Comparison of ENCODE assay signal across 15 mouse cellular contexts in the genomic region with DNA sequence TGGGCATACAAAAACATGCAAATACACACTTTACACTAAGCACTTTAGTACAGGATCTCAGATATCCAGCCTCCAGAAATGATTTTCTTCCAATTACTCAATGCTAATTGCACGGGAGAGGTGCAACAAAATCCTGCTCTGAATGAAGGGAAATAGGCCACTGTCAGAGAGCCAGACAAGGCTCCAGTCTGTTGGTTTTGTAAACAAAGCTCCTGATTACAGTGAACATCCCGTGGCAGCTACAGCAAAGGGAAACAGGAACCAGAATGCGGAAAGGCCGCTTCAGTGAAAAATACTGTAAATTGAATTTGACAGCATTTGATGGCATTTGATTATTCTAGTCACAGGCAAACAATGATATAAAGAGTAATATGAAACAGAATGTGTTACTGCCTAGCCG.
DNase-seq lines count a peak whose midpoint lies in the region; ATAC-seq and TF ChIP-seq lines count a peak whose summit lies in the region.
"Had no signal": no experiment of that assay in that cellular context is flagged by ENCODE, and none has a peak within 500 bp of the region (broad histone marks: within the 10 kb centered on the region; RNA-seq: fewer than 3 reads in every experiment).

No protein-coding gene starts in this region.

- no peaks in the 10 kb centered on the region for H3K27me3 ChIP-seq in heart, embryonic 14.5 days (ENCODE audit: control insufficient read depth, insufficient read depth, low read length)
- H3K27me3 ChIP-seq in heart, adult 2 months (ENCODE audit: control insufficient read depth, insufficient read depth, low read length): no peaks in the 10 kb centered on the region
- H3K27me3 ChIP-seq in liver, adult 2 months (ENCODE audit: control insufficient read depth, insufficient read depth, low read length): no peaks in the 10 kb centered on the region
- no peaks in the 10 kb centered on the region for H3K27me3 ChIP-seq in intestine, embryonic 15.5 days (replicated peaks)
- H3K27me3 ChIP-seq: embryonic facial prominence, embryonic 12.5 days; Patski had no signal

- no peaks in the 10 kb centered on the region; a peak in 1 of 4 replicates for H3K4me1 ChIP-seq in heart, embryonic 14.5 days (ENCODE audit: control insufficient read depth in 2 of 2, insufficient read depth in 2 of 2, low read length in 2 of 2)
- H3K4me1 ChIP-seq in heart, adult 2 months (ENCODE audit: control insufficient read depth, insufficient read depth, low read length): no peaks in the 10 kb centered on the region; the same call in none of the 2 replicates
- no peaks in the 10 kb centered on the region for H3K4me1 ChIP-seq in liver, adult 2 months (ENCODE audit: control insufficient read depth, insufficient read depth, low read length)
- H3K4me1 ChIP-seq in intestine, embryonic 15.5 days (replicated peaks): no peaks in the 10 kb centered on the region
- H3K4me1 ChIP-seq: hindbrain, embryonic 10.5 days had no signal

- no peak for DNase-seq in heart, adult 2 months
- peak; percentile 60 for DNase-seq in liver, adult 2 months (ENCODE audit: extremely low read depth, low read depth, low spot score)
- DNase-seq in liver: no peak
- peak; percentile 46 for DNase-seq in retina, embryonic 14.5 days (ENCODE audit: low spot score)
- no peak for DNase-seq in cerebellum, adult 9-10 months
- DNase-seq in left cerebral cortex, adult 9 months (ENCODE audit: low spot score in 2 of 2): no peak
- DNase-seq: adrenal gland, postnatal 14 days; cerebellum, adult 18-20 months; thymus, postnatal 25 days had no signal

- H3K9me3 ChIP-seq in heart, embryonic 14.5 days (ENCODE audit: control insufficient read depth, low read length): no peaks in the 10 kb centered on the region
- H3K9me3 ChIP-seq in intestine, embryonic 15.5 days: no peaks in the 10 kb centered on the region
- H3K9me3 ChIP-seq: embryonic facial prominence, embryonic 12.5 days; hindbrain, embryonic 10.5 days had no signal

- intact Hi-C loops in heart, adult 2 months (cut with DNase I): no loop called here

- no peaks in the 10 kb centered on the region for H3K36me3 ChIP-seq in heart, embryonic 14.5 days (ENCODE audit: control insufficient read depth, insufficient read depth, low read length)
- no peaks in the 10 kb centered on the region for H3K36me3 ChIP-seq in heart, adult 2 months (ENCODE audit: control insufficient read depth, insufficient read depth, low read length)
- no peaks in the 10 kb centered on the region for H3K36me3 ChIP-seq in liver, adult 2 months (ENCODE audit: control insufficient read depth, insufficient read depth, low read length)
- no peaks in the 10 kb centered on the region for H3K36me3 ChIP-seq in intestine, embryonic 15.5 days
- H3K36me3 ChIP-seq: embryonic facial prominence, embryonic 12.5 days; hindbrain, embryonic 10.5 days had no signal

- peak overlapping the region; percentile 45 for H3K4me2 ChIP-seq in heart, embryonic 14.5 days (ENCODE audit: low read length)
- peak overlapping the region; percentile 17; the same call in 1 of the 2 replicates for H3K4me2 ChIP-seq in intestine, embryonic 15.5 days (replicated peaks)
- H3K4me2 ChIP-seq: embryonic facial prominence, embryonic 12.5 days had no signal

- H3K4me3 ChIP-seq in heart, embryonic 14.5 days (ENCODE audit: control insufficient read depth in 1 of 2, insufficient read depth in 1 of 2, low read depth in 1 of 2, low read length in 2 of 2): no peak overlapping the region
- H3K4me3 ChIP-seq in heart, adult 2 months: no peak overlapping the region; the same call in 1 of the 2 replicates
- H3K4me3 ChIP-seq in liver, adult 2 months (ENCODE audit: insufficient read depth, low read depth, low read length): no peak overlapping the region
- H3K4me3 ChIP-seq in intestine, embryonic 15.5 days (replicated peaks): no peak overlapping the region
- H3K4me3 ChIP-seq: embryonic facial prominence, embryonic 12.5 days; hindbrain, embryonic 10.5 days had no signal

- no peak for TF ChIP-seq CTCF in heart, adult 2 months (IDR thresholded peaks at IDR 0.05)
- no peak for TF ChIP-seq CTCF in liver, adult 2 months (IDR thresholded peaks at IDR 0.05; ENCODE audit: low read depth, low read length)

- WGBS in heart, embryonic 14.5 days: 50% methylated on average over 5 of the region's 5 CpGs
- WGBS in heart, adult 2 months: 38% methylated on average over 5 of the region's 5 CpGs
- 17% methylated on average over 5 of the region's 5 CpGs for WGBS in liver, adult 2 months
- WGBS in intestine, embryonic 15.5 days: 30% methylated on average over 5 of the region's 5 CpGs

- no peaks in the 10 kb centered on the region for H3K79me2 ChIP-seq in heart, adult 2 months (replicated peaks; ENCODE audit: control insufficient read depth, insufficient read depth, low read length)
- no peaks in the 10 kb centered on the region for H3K79me2 ChIP-seq in liver, adult 2 months (ENCODE audit: control insufficient read depth, insufficient read depth, low read length)

- no peak for ATAC-seq in heart, embryonic 14.5 days (ENCODE audit: insufficient number of reproducible peaks, insufficient read depth, low FRiP score, low read depth)
- ATAC-seq in intestine, embryonic 15.5 days: no peak
- ATAC-seq: CD4-positive, CD25-positive, alpha-beta regulatory T cell, adult 4 months; Patski had no signal

- no peak for TF ChIP-seq POLR2A in heart, adult 2 months (IDR thresholded peaks at IDR 0.05; ENCODE audit: insufficient read depth, low read depth, low read length)
- TF ChIP-seq POLR2A in liver, adult 2 months (IDR thresholded peaks at IDR 0.05; ENCODE audit: extremely low read depth, insufficient read depth, low read length): no peak

- TF ChIP-seq EP300 in heart, adult 2 months (IDR thresholded peaks at IDR 0.05; ENCODE audit: insufficient read depth, low read depth, low read length): no peak

- no peak overlapping the region for H3K27ac ChIP-seq in heart, embryonic 14.5 days (replicated peaks in 1 of 2; ENCODE audit: control insufficient read depth in 1 of 2, insufficient read depth in 1 of 2, low read depth in 2 of 2, low read length in 2 of 2)
- H3K27ac ChIP-seq in heart, adult 2 months: no peak overlapping the region
- H3K27ac ChIP-seq in liver, adult 2 months (replicated peaks; ENCODE audit: insufficient read depth, low read depth, low read length): no peak overlapping the region
- H3K27ac ChIP-seq in intestine, embryonic 15.5 days: no peak overlapping the region
- H3K27ac ChIP-seq: embryonic facial prominence, embryonic 12.5 days; hindbrain, embryonic 10.5 days had no signal

- no peak overlapping the region for H3K9ac ChIP-seq in heart, embryonic 14.5 days (ENCODE audit: low read length)
- no peak overlapping the region for H3K9ac ChIP-seq in heart, adult 2 months (ENCODE audit: low read depth, low read length)
- H3K9ac ChIP-seq in liver, adult 2 months (ENCODE audit: low read depth, low read length): no peak overlapping the region
- no peak overlapping the region for H3K9ac ChIP-seq in intestine, embryonic 15.5 days
- H3K9ac ChIP-seq: embryonic facial prominence, embryonic 12.5 days had no signal

Comparison
In these comparisons a context has a peak if more than half of its experiments do, and no peak if none do; other contexts are left out.
1. DNase-seq: peak in liver, adult 2 months (single experiment) and retina, embryonic 14.5 days (single experiment); none in heart, adult 2 months (0 of 2), liver (single experiment), cerebellum, adult 9-10 months (single experiment) and left cerebral cortex, adult 9 months (0 of 2).